In the genomic region with DNA sequence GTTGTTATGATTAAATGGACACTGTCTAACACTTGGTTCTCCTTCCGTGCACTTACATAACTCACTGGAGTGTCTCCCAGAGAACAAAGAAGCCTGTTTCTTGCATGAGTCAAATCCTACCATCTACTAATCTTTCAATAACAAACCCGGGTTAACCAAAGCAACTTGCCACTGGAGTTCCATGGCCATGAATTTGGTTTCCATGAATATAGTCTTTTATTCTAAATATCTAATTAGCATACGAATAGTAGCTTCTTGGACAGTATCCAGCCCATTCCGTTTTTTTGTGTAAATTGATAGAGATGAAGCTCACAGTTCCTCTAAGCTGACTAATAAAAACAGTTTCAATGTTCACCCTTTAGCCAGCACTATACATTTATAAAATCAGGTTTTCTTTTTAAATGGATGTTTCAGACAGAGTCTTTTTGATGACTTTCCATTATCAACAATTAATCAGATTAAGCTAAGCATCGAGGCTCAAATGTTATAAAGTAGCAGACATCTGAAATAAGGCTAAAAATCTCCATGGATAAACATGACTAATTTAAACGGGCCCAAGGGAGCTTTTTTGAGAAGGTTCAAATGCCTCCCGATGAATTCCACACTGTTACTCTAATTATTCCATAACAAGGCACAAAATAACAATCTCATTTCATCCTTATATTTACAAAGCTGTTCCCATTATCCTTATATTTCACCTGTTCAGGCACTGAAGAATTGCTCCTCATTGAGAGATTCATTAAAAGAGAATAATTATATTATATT, we compare ENCODE assay signal across 20 mouse cellular contexts.
DNase-seq lines count a peak whose midpoint lies in the region; ATAC-seq and TF ChIP-seq lines count a peak whose summit lies in the region.
"Had no signal": no experiment of that assay in that cellular context is flagged by ENCODE, and none has a peak within 500 bp of the region (broad histone marks: within the 10 kb centered on the region; RNA-seq: fewer than 3 reads in every experiment).

No protein-coding gene starts in this region.

- no peaks in the 10 kb centered on the region for H3K9me3 ChIP-seq in hindbrain, embryonic 15.5 days
- H3K9me3 ChIP-seq in midbrain, postnatal 0 days (ENCODE audit: low read length) = no peaks in the 10 kb centered on the region
- no peaks in the 10 kb centered on the region for H3K9me3 ChIP-seq in liver, embryonic 11.5 days (ENCODE audit: control insufficient read depth, low read length)
- H3K9me3 ChIP-seq: heart, embryonic 13.5 days; limb, embryonic 13.5 days; liver, embryonic 15.5 days had no signal

- no peaks in the 10 kb centered on the region for H3K27me3 ChIP-seq in hindbrain, embryonic 15.5 days
- H3K27me3 ChIP-seq in midbrain, postnatal 0 days (ENCODE audit: insufficient read depth, low read length) = no peaks in the 10 kb centered on the region
- H3K27me3 ChIP-seq in liver, embryonic 11.5 days (replicated peaks; ENCODE audit: control insufficient read depth, insufficient read depth, low read length) = no peaks in the 10 kb centered on the region
- H3K27me3 ChIP-seq: heart, embryonic 13.5 days; limb, embryonic 13.5 days; liver, embryonic 15.5 days had no signal

- DNase-seq in Muller cell, postnatal 12 days (ENCODE audit: inconsistent ontology term) = peak; percentile 56
- DNase-seq in brain, embryonic 14.5 days (ENCODE audit: low read depth) = peak; percentile 91
- DNase-seq in midbrain, postnatal 0 days (ENCODE audit: low spot score) = peak; percentile 46
- no peak for DNase-seq in lung, adult 18-20 months
- DNase-seq in B cell, adult 2 months = no peak
- DNase-seq in liver, embryonic 11.5 days (ENCODE audit: low spot score) = no peak
- DNase-seq: cerebellum, postnatal 25 days; heart, postnatal 36 days; kidney, postnatal 14 days; layer of hippocampus, adult 9-11 months; lung, postnatal 10 days had no signal

- no peaks in the 10 kb centered on the region for H3K4me1 ChIP-seq in hindbrain, embryonic 15.5 days (replicated peaks)
- H3K4me1 ChIP-seq in midbrain, postnatal 0 days (ENCODE audit: insufficient read depth, low read length) = no peaks in the 10 kb centered on the region
- no peaks in the 10 kb centered on the region for H3K4me1 ChIP-seq in liver, embryonic 11.5 days (replicated peaks; ENCODE audit: control insufficient read depth, insufficient read depth, low read length)
- H3K4me1 ChIP-seq: heart, embryonic 13.5 days; limb, embryonic 13.5 days; liver, embryonic 15.5 days had no signal

- no peaks in the 10 kb centered on the region for H3K36me3 ChIP-seq in hindbrain, embryonic 15.5 days
- H3K36me3 ChIP-seq in midbrain, postnatal 0 days (ENCODE audit: insufficient read depth, low read length) = no peaks in the 10 kb centered on the region
- H3K36me3 ChIP-seq in liver, embryonic 11.5 days (ENCODE audit: control insufficient read depth, insufficient read depth, low read length) = no peaks in the 10 kb centered on the region
- H3K36me3 ChIP-seq: G1E; heart, embryonic 13.5 days; limb, embryonic 13.5 days; liver, embryonic 15.5 days had no signal

- H3K4me2 ChIP-seq in hindbrain, embryonic 15.5 days = no peak overlapping the region
- H3K4me2 ChIP-seq in midbrain, postnatal 0 days (ENCODE audit: low read depth, low read length, poor library complexity, severe bottlenecking) = no peak overlapping the region
- no peak overlapping the region for H3K4me2 ChIP-seq in liver, embryonic 11.5 days
- H3K4me2 ChIP-seq: heart, embryonic 13.5 days; limb, embryonic 13.5 days; liver, embryonic 15.5 days had no signal

- no peak for TF ChIP-seq CTCF in brain, embryonic 14.5 days (IDR thresholded peaks at IDR 0.05; ENCODE audit: borderline replicate concordance, extremely low read depth, insufficient read depth, insufficient read length)
- no peak for TF ChIP-seq CTCF in midbrain, postnatal 0 days (IDR thresholded peaks at IDR 0.05)

- 22% methylated on average over 7 of the region's 7 CpGs for WGBS in hindbrain, embryonic 15.5 days
- 24% methylated on average over 7 of the region's 7 CpGs for WGBS in midbrain, postnatal 0 days
- 74% methylated on average over 7 of the region's 7 CpGs for WGBS in liver, embryonic 11.5 days

- H3K9ac ChIP-seq in hindbrain, embryonic 15.5 days = no peak overlapping the region
- no peak overlapping the region for H3K9ac ChIP-seq in midbrain, postnatal 0 days (replicated peaks; ENCODE audit: low read length, poor library complexity, severe bottlenecking)
- H3K9ac ChIP-seq in liver, embryonic 11.5 days (ENCODE audit: low read depth, low read length) = no peak overlapping the region
- H3K9ac ChIP-seq: heart, embryonic 13.5 days; limb, embryonic 13.5 days; liver, embryonic 15.5 days had no signal

- TF ChIP-seq POLR2A in brain, embryonic 14.5 days (IDR thresholded peaks at IDR 0.05; ENCODE audit: borderline replicate concordance, extremely low read depth, insufficient read depth, insufficient read length, poor library complexity, severe bottlenecking) = no peak

- peak; percentile 56; the same call in 1 of the 2 replicates for ATAC-seq in hindbrain, embryonic 15.5 days (ENCODE audit: low FRiP score, low read depth)
- ATAC-seq in midbrain, postnatal 0 days (ENCODE audit: low FRiP score) = no peak
- ATAC-seq in liver, embryonic 11.5 days (replicated peaks; ENCODE audit: low FRiP score) = no peak
- ATAC-seq: CD4-positive, CD25-positive, alpha-beta regulatory T cell, adult 4 months; intestine, postnatal 0 days had no signal

- H3K27ac ChIP-seq in hindbrain, embryonic 15.5 days (replicated peaks) = no peak overlapping the region; the same call in 1 of the 2 replicates
- H3K27ac ChIP-seq in midbrain, postnatal 0 days (ENCODE audit: low read depth, low read length) = no peak overlapping the region
- H3K27ac ChIP-seq in liver, embryonic 11.5 days (ENCODE audit: low read depth, low read length) = no peak overlapping the region
- H3K27ac ChIP-seq: heart, embryonic 13.5 days; limb, embryonic 13.5 days; liver, embryonic 15.5 days; stomach, postnatal 0 days had no signal

- no peak overlapping the region for H3K4me3 ChIP-seq in hindbrain, embryonic 15.5 days
- no peak overlapping the region for H3K4me3 ChIP-seq in midbrain, postnatal 0 days (ENCODE audit: low read depth, low read length)
- no peak overlapping the region for H3K4me3 ChIP-seq in liver, embryonic 11.5 days (ENCODE audit: low read depth, low read length)
- H3K4me3 ChIP-seq: heart, embryonic 13.5 days; limb, embryonic 13.5 days; liver, embryonic 15.5 days; myocyte had no signal

Comparison
In these comparisons a context has a peak if more than half of its experiments do, and no peak if none do; other contexts are left out.
1. DNase-seq: peak in Muller cell, postnatal 12 days (single experiment), brain, embryonic 14.5 days (single experiment) and midbrain, postnatal 0 days (single experiment); none in lung, adult 18-20 months (0 of 2), B cell, adult 2 months (0 of 2) and liver, embryonic 11.5 days (single experiment).